Mouse (Mus musculus) CH12.LX (cell line): ENCODE data around the gene Slc39a7. TPM values are rescaled to one million over a fixed set of nuclear protein-coding genes. Genes with fewer than 3 reads are reported as not detected.
"Not testable (repeated sequence)": the region's sequence is repeated elsewhere in the genome, so short reads cannot be mapped to it uniquely, and the experiment has no call there.

Source experiments
- DNase-seq: peaks from one replicate; pipeline ENCODE4 v3.0.0-alpha.2; 2013; ENCODE audit errors: extremely low read depth
- H3K27ac ChIP-seq: 2 replicates; pipeline ENCODE4 v1.5.1; 2012; ENCODE audit warnings: low read depth, mild to moderate bottlenecking, control low read depth, moderate library complexity; ENCODE audit not compliant: insufficient read depth
- H3K27me3 ChIP-seq: replicated peaks from 2 replicates; pipeline ENCODE3; 2012; ENCODE audit warnings: inconsistent platforms
- H3K36me3 ChIP-seq, 2 experiments: replicated peaks in 1 of 2; 2 replicates each; pipeline versions ENCODE3 to v1.6.1; 2012; ENCODE audit warnings: inconsistent platforms in 1 of 2, low read length in 1 of 2, mild to moderate bottlenecking in 1 of 2, mixed read lengths in 1 of 2, moderate library complexity in 1 of 2; ENCODE audit not compliant: control insufficient read depth in 1 of 2, insufficient read depth in 1 of 2
- H3K4me1 ChIP-seq, 2 experiments: 2 replicates each; pipeline ENCODE4 v1.6.1; 2012; ENCODE audit warnings: inconsistent platforms in 1 of 2, moderate library complexity in 1 of 2; ENCODE audit not compliant: insufficient read depth in 2 of 2, control insufficient read depth in 1 of 2
- H3K4me2 ChIP-seq: 2 replicates; pipeline ENCODE4 v1.6.1; 2012; ENCODE audit warnings: low read depth, mild to moderate bottlenecking, control low read depth; ENCODE audit not compliant: poor library complexity, insufficient read depth, severe bottlenecking
- H3K4me3 ChIP-seq, 3 experiments: fragments of 150-350 bp in 1 of 3; sonication (generic) in 1 of 3; replicated peaks in 1 of 3; 2 replicates each; pipeline versions ENCODE3 to v1.5.1; 2011 to 2012; ENCODE audit warnings: low read depth in 2 of 3, low read length in 2 of 3, mild to moderate bottlenecking in 2 of 3, moderate library complexity in 2 of 3, control low read depth in 1 of 3, improper control_type of control experiment in 1 of 3, inconsistent platforms in 1 of 3, mixed read lengths in 1 of 3; ENCODE audit not compliant: poor library complexity in 1 of 3
- H3K79me2 ChIP-seq: replicated peaks from 2 replicates; pipeline ENCODE4 v1.6.1; 2012; ENCODE audit warnings: mild to moderate bottlenecking, moderate library complexity; ENCODE audit not compliant: control insufficient read depth, poor library complexity, insufficient read depth, severe bottlenecking; ENCODE audit errors: extremely low read depth
- H3K9ac ChIP-seq: 2 replicates; pipeline ENCODE4 v1.6.1; 2012; ENCODE audit warnings: low read depth, mild to moderate bottlenecking, control low read depth, moderate library complexity; ENCODE audit not compliant: insufficient read depth
- H3K9me3 ChIP-seq: replicated peaks from 2 replicates; pipeline ENCODE3; 2012; ENCODE audit warnings: low read length, inconsistent platforms, mixed read lengths
- BHLHE40 ChIP-seq: IDR thresholded peaks from 2 replicates; pipeline ENCODE4 v1.6.1; 2011; ENCODE audit warnings: mild to moderate bottlenecking, low read depth, low read length, improper control_type of control experiment
- CHD2 ChIP-seq: IDR thresholded peaks from 2 replicates; pipeline ENCODE4 v1.6.1; 2011; ENCODE audit warnings: low read length, improper control_type of control experiment
- CTCF ChIP-seq, 2 experiments: IDR thresholded peaks in 1 of 2; conservative IDR thresholded peaks in 1 of 2; 2 replicates each; pipeline ENCODE4 v1.5.1; 2011 to 2012; ENCODE audit warnings: low read depth in 2 of 2, low read length in 2 of 2, improper control_type of control experiment in 1 of 2, inconsistent platforms in 1 of 2, mild to moderate bottlenecking in 1 of 2, moderate library complexity in 1 of 2
- E2F4 ChIP-seq: IDR thresholded peaks from 2 replicates; pipeline ENCODE4 v1.6.1; 2011; ENCODE audit warnings: low read depth, low read length, improper control_type of control experiment; ENCODE audit not compliant: insufficient replicate concordance
- EP300 ChIP-seq: IDR thresholded peaks from 2 replicates; pipeline ENCODE4 v1.6.1; 2011; ENCODE audit warnings: low read length, improper control_type of control experiment
- GABPA ChIP-seq: IDR thresholded peaks from 2 replicates; pipeline ENCODE4 v1.6.1; 2012; ENCODE audit warnings: low read depth, low read length, improper control_type of control experiment, inconsistent platforms; ENCODE audit not compliant: insufficient replicate concordance
- JUND ChIP-seq: conservative IDR thresholded peaks from 2 replicates; pipeline ENCODE4 v1.6.1; 2011; ENCODE audit warnings: low read depth, low read length, improper control_type of control experiment
- MAFK ChIP-seq: IDR thresholded peaks from 2 replicates; pipeline ENCODE4 v1.6.1; 2011; ENCODE audit warnings: low read length, improper control_type of control experiment; ENCODE audit not compliant: insufficient replicate concordance
- MXI1 ChIP-seq: IDR thresholded peaks from 2 replicates; pipeline ENCODE4 v1.6.1; 2011; ENCODE audit warnings: mild to moderate bottlenecking, low read depth, low read length, improper control_type of control experiment
- MYC ChIP-seq: IDR thresholded peaks from 2 replicates; pipeline ENCODE4 v1.6.1; 2011; ENCODE audit warnings: low read depth, mild to moderate bottlenecking, improper control_type of control experiment, low read length
- POLR2A ChIP-seq: IDR thresholded peaks from 2 replicates; pipeline ENCODE4 v1.6.1; 2011; ENCODE audit warnings: low read depth, mild to moderate bottlenecking, improper control_type of control experiment, low read length
- POLR2AphosphoS2 ChIP-seq: IDR thresholded peaks from 2 replicates; pipeline ENCODE4 v1.6.1; 2011; ENCODE audit warnings: low read depth, low read length, improper control_type of control experiment
- RAD21 ChIP-seq: IDR thresholded peaks from 2 replicates; pipeline ENCODE4 v1.6.1; 2011; ENCODE audit warnings: low read depth, mild to moderate bottlenecking, low read length, improper control_type of control experiment, moderate library complexity
- RCOR1 ChIP-seq: conservative IDR thresholded peaks from 2 replicates; pipeline ENCODE4 v1.6.1; 2012; ENCODE audit warnings: low read depth, mild to moderate bottlenecking, inconsistent platforms, low read length, improper control_type of control experiment
- SMC3 ChIP-seq: IDR thresholded peaks from 2 replicates; pipeline ENCODE4 v1.6.1; 2011; ENCODE audit warnings: low read depth, low read length, improper control_type of control experiment
- TCF12 ChIP-seq: IDR thresholded peaks from 2 replicates; pipeline ENCODE4 v1.6.1; 2014; ENCODE audit warnings: low read depth, mild to moderate bottlenecking, inconsistent platforms, low read length, improper control_type of control experiment
- UBTF ChIP-seq: IDR thresholded peaks from 2 replicates; pipeline ENCODE4 v1.6.1; 2012; ENCODE audit warnings: low read depth, mild to moderate bottlenecking, inconsistent platforms, low read length, improper control_type of control experiment, moderate library complexity
- USF1 ChIP-seq: IDR thresholded peaks from 2 replicates; pipeline ENCODE4 v1.6.1; 2014; ENCODE audit warnings: low read depth, mild to moderate bottlenecking, inconsistent platforms, low read length, improper control_type of control experiment
- ZKSCAN1 ChIP-seq: IDR thresholded peaks from 2 replicates; pipeline ENCODE4 v1.6.1; 2012; ENCODE audit warnings: low read depth, inconsistent platforms, low read length, improper control_type of control experiment, borderline replicate concordance
- ZNF384 ChIP-seq: IDR thresholded peaks from 2 replicates; pipeline ENCODE4 v1.6.1; 2012; ENCODE audit warnings: low read depth, low read length, improper control_type of control experiment, inconsistent platforms
- dilution Hi-C: fragments of 300-500 bp; cut with MboI; formaldehyde crosslinking; loops from 2 replicates; pipeline ENCODE4 v1.14.3; 2020; ENCODE audit warnings: low sequenced_read_pairs; ENCODE audit not compliant: extremely low pct_unique_long_range_greater_than_20kb, extremely low pct_ligation_motif_present
- in situ Hi-C: fragments of 300-500 bp; cut with MboI; formaldehyde crosslinking; loops from 3 replicates; pipeline ENCODE4 v1.14.3; 2019; ENCODE audit warnings: low sequenced_read_pairs, low pct_ligation_motif_present, low pct_unique_long_range_greater_than_20kb, mixed read lengths
- polyA plus RNA-seq: library from polyadenylated mRNA; unstranded; fragments of >175 nt; gene quantifications from 2 replicates; pipeline ENCODE4 v1.2.1, GENCODE M21; 2012; ENCODE audit warnings: low read depth; ENCODE audit not compliant: insufficient read length
- total RNA-seq, 2 experiments: library from RNA; depleted of rRNA; stranded (reverse); fragments of 300-350 nt in 1 of 2; fragments of >200 nt in 1 of 2; gene quantifications; 2 replicates each; pipeline ENCODE4 v1.2.3; 2012 to 2014

The Slc39a7 gene
- total and polyA plus RNA-seq, 3 experiments: 96.8 to 116 (median 105) TPM

GRCm38 (mm10) chr17:34003426-34003825 lies 28.1 kb downstream of the Slc39a7 start:
- in situ Hi-C loops (loop anchor here (5.0 kb wide), 1 partner anchor 1259 kb away; the partner anchor contains the start of gene H2-D1), dilution Hi-C loops (no loop called here)
- no peak overlapping the region for H3K4me3 ChIP-seq
- H3K79me2 ChIP-seq: peaks cover 12% of the 10 kb centered on the region
- no peak overlapping the region for H3K9ac ChIP-seq
- peaks cover 5% of the 10 kb centered on the region in 2 experiments for H3K36me3 ChIP-seq
- no peak for DNase-seq
- H3K27me3 ChIP-seq: no peaks in the 10 kb centered on the region
- H3K27ac ChIP-seq: no peak overlapping the region
- no peak overlapping the region for H3K4me2 ChIP-seq
- H3K4me1 ChIP-seq: peaks cover 4 to 7% of the 10 kb centered on the region in 2 experiments; a peak in 1 of 4 replicates
- H3K9me3 ChIP-seq: peaks cover 5% of the 10 kb centered on the region
- TF ChIP-seq ZKSCAN1 (no peak), CTCF (conservative IDR thresholded peaks at IDR 0.05 in 1 of 2, IDR thresholded peaks at IDR 0.05 in 1 of 2; ENCODE audit: low read depth in 2 of 2, low read length in 2 of 2) (peak; percentile 50 to 51; a peak in 3 of 4 replicates), JUND (no peak), ZNF384 (no peak), TCF12 (no peak), E2F4 (no peak), CHD2 (no peak), EP300 (no peak), MAFK (no peak), SMC3 (peak; percentile 11; the same call in 1 of the 2 replicates), RCOR1 (no peak), GABPA (no peak), POLR2AphosphoS2 (no peak), MXI1 (no peak), MYC (no peak), BHLHE40 (no peak), UBTF (no peak), POLR2A (no peak), RAD21 (peak; percentile 21), USF1 (no peak)

GRCm38 (mm10) chr17:34000796-34001195 lies 30.7 kb downstream of the Slc39a7 start:
- in situ Hi-C loops: loop anchor here (5.0 kb wide), 1 partner anchor 1262 kb away; the partner anchor contains the start of gene H2-D1
- not testable (repeated sequence) for H3K27ac ChIP-seq

More at GRCm38 (mm10) chr17:34000796-34001195, 30.7 kb downstream of the Slc39a7 start:
- Histone ChIP-seq H3K4me1 (peaks cover 16 to 31% of the 10 kb centered on the region in 2 experiments), H3K4me3 (peak overlapping the region in 1 of 3 experiments; percentile 71), H3K36me3 (peaks cover 25 to 29% of the 10 kb centered on the region in 2 experiments), H3K4me2 (peak overlapping the region; percentile 74; the same call in 1 of the 2 replicates), H3K9ac (peak overlapping the region; percentile 80; the same call in 1 of the 2 replicates), H3K79me2 (peaks cover 23% of the 10 kb centered on the region)
- dilution Hi-C loops, H3K27me3 ChIP-seq, DNase-seq, H3K9me3 ChIP-seq: not testable (repeated sequence)
